Mouse (Mus musculus) cerebellum, postnatal 10 days (tissue): ENCODE measurements at regions not wholly inside any gene's neighbourhood (a gene's known extent, or its start where the extent isn't known, plus 50 kb on each side); places are given as distances from the start of the nearest gene placed in this dataset.
"Not testable (repeated sequence)": the region's sequence is repeated elsewhere in the genome, so short reads cannot be mapped to it uniquely, and the experiment has no call there.

Experiments used
- DNase-seq, 2 experiments: peaks; one replicate each; pipeline ENCODE4 v3.0.0; 2021; ENCODE audit warnings: mixed read lengths in 2 of 2

- no peak for DNase-seq
These were observed 101.6 kb downstream of the Slc25a24 start for GRCm38 (mm10) chr3:109224526-109224925.

GRCm38 (mm10) chr3:109234275-109234674 is 106.2 kb upstream of the Vav3 start:
- DNase-seq, result no peak

GRCm38 (mm10) chr3:109236918-109237317 is 103.5 kb upstream of the Vav3 start:
- DNase-seq, result no peak

- DNase-seq, result no peak
These were observed 97.0 kb upstream of the Vav3 start for GRCm38 (mm10) chr3:109243491-109243890.

GRCm38 (mm10) chr3:109248801-109249200 is 91.7 kb upstream of the Vav3 start:
- DNase-seq, result no peak

GRCm38 (mm10) chr3:109249359-109249758 is 91.1 kb upstream of the Vav3 start:
- no peak for DNase-seq

- no peak for DNase-seq
These were observed 90.5 kb upstream of the Vav3 start for GRCm38 (mm10) chr3:109249989-109250388.

- no peak for DNase-seq
These were observed 88.7 kb upstream of the Vav3 start for GRCm38 (mm10) chr3:109251716-109252115.

GRCm38 (mm10) chr3:109254001-109254630 is 86.3 kb upstream of the Vav3 start:
- no peak for DNase-seq

- DNase-seq, result no peak
These were observed 85.5 kb upstream of the Vav3 start for GRCm38 (mm10) chr3:109254957-109255356.

GRCm38 (mm10) chr3:109256723-109257122 is 83.7 kb upstream of the Vav3 start:
- DNase-seq, result no peak

- not testable (repeated sequence) for DNase-seq
These were observed 73.5 kb upstream of the Vav3 start for GRCm38 (mm10) chr3:109266947-109267346.

- peak; percentile 16 to 32 for DNase-seq
These were observed 69.7 kb upstream of the Vav3 start for GRCm38 (mm10) chr3:109270783-109271182.

- DNase-seq, result no peak
These were observed 67.2 kb upstream of the Vav3 start for GRCm38 (mm10) chr3:109273074-109273801.

- DNase-seq, result no peak
These were observed 66.7 kb upstream of the Vav3 start for GRCm38 (mm10) chr3:109273802-109274155.

- no peak for DNase-seq
These were observed 61.4 kb upstream of the Vav3 start for GRCm38 (mm10) chr3:109279086-109279485.

- DNase-seq, result no peak
These were observed 53.9 kb upstream of the Vav3 start for GRCm38 (mm10) chr3:109286590-109286989.
